Mouse (Mus musculus): ENCODE results near the gene Abi3.

The Abi3 gene

GRCm38 (mm10) chr11:95838999-95839868, 3.0 kb downstream of the Abi3 start:
- DNase-seq (ENCODE audit: low read depth, low spot score) = no peak

- no peak for DNase-seq (ENCODE audit: low read depth, low spot score)
Observed at GRCm38 (mm10) chr11:95838598-95838997, 3.7 kb downstream of the Abi3 start.

- DNase-seq (ENCODE audit: low read depth, low spot score) = no peak
Observed at GRCm38 (mm10) chr11:95837059-95837458, 5.2 kb downstream of the Abi3 start, which contains the start of gene Gngt2. TSS of gene Gngt2 (plus strand) at chr11:95837216.

GRCm38 (mm10) chr11:95836433-95836832, 5.8 kb downstream of the Abi3 start:
- no peak for DNase-seq (ENCODE audit: low read depth, low spot score)

GRCm38 (mm10) chr11:95835832-95836231, 6.4 kb downstream of the Abi3 start:
- no peak for DNase-seq (ENCODE audit: low read depth, low spot score)

GRCm38 (mm10) chr11:95834742-95835710, 7.2 kb downstream of the Abi3 start:
- no peak for DNase-seq (ENCODE audit: low read depth, low spot score)

GRCm38 (mm10) chr11:95834143-95834667, 8.1 kb downstream of the Abi3 start:
- peak; percentile 50 for DNase-seq (ENCODE audit: low read depth, low spot score)

- DNase-seq (ENCODE audit: low read depth, low spot score) = no peak
Observed at GRCm38 (mm10) chr11:95833631-95834142, 8.6 kb downstream of the Abi3 start.

- no peak for DNase-seq (ENCODE audit: low read depth, low spot score)
Observed at GRCm38 (mm10) chr11:95833006-95833570, 9.2 kb downstream of the Abi3 start.

- no peak for DNase-seq (ENCODE audit: low read depth, low spot score)
Observed at GRCm38 (mm10) chr11:95832129-95833005, 9.9 kb downstream of the Abi3 start.

GRCm38 (mm10) chr11:95831641-95832040, 10.6 kb downstream of the Abi3 start:
- peak; percentile 76 for DNase-seq (ENCODE audit: low read depth, low spot score)

GRCm38 (mm10) chr11:95831276-95831619, 11.0 kb downstream of the Abi3 start:
- DNase-seq (ENCODE audit: low read depth, low spot score) = no peak

GRCm38 (mm10) chr11:95830411-95831275, 11.6 kb downstream of the Abi3 start:
- peak; percentile 67 for DNase-seq (ENCODE audit: low read depth, low spot score)

- no peak for DNase-seq (ENCODE audit: low read depth, low spot score)
Observed at GRCm38 (mm10) chr11:95829526-95830050, 12.7 kb downstream of the Abi3 start.

- DNase-seq (ENCODE audit: low read depth, low spot score) = no peak
Observed at GRCm38 (mm10) chr11:95828181-95828964, 13.9 kb downstream of the Abi3 start.

GRCm38 (mm10) chr11:95827464-95828085, 14.7 kb downstream of the Abi3 start:
- peak; percentile 76 for DNase-seq (ENCODE audit: low read depth, low spot score)

- DNase-seq (ENCODE audit: low read depth, low spot score) = peak; percentile 37
Observed at GRCm38 (mm10) chr11:95827168-95827447, 15.2 kb downstream of the Abi3 start.

All from ES-CJ7 (cell line).